Mouse (Mus musculus) MEL (cell line): ENCODE results near the gene Map3k3. TPM values are rescaled to one million over a fixed set of nuclear protein-coding genes. Genes with fewer than 3 reads are reported as not detected.

Experiments used
- DNase-seq: peaks from one replicate; pipeline ENCODE4 v3.0.0; 2011; ENCODE audit warnings: low read depth, low spot score
- H3K27ac ChIP-seq: 2 replicates; pipeline ENCODE4 v1.5.1; 2012; ENCODE audit warnings: low read depth, mild to moderate bottlenecking, control low read depth, low read length, moderate library complexity; ENCODE audit not compliant: control insufficient read depth
- H3K27me3 ChIP-seq, 2 experiments: fragments of 150-350 bp in 1 of 2; sonication (generic) in 1 of 2; 2 replicates each; pipeline ENCODE4 v1.6.1; 2012; ENCODE audit warnings: low read length in 2 of 2, mild to moderate bottlenecking in 2 of 2, improper control_type of control experiment in 1 of 2, moderate library complexity in 1 of 2; ENCODE audit not compliant: insufficient read depth in 2 of 2, control insufficient read depth in 1 of 2
- H3K36me3 ChIP-seq, 2 experiments: 2 replicates each; pipeline ENCODE4 v1.6.1; 2012 to 2014; ENCODE audit warnings: low read length in 2 of 2, improper control_type of control experiment in 1 of 2, inconsistent platforms in 1 of 2, mild to moderate bottlenecking in 1 of 2; ENCODE audit not compliant: insufficient read depth in 2 of 2, control insufficient read depth in 1 of 2
- H3K4me1 ChIP-seq, 2 experiments: fragments of 150-350 bp in 1 of 2; sonication (generic) in 1 of 2; 2 replicates each; pipeline ENCODE4 v1.6.1; 2012; ENCODE audit warnings: low read length in 2 of 2, improper control_type of control experiment in 1 of 2, mild to moderate bottlenecking in 1 of 2; ENCODE audit not compliant: insufficient read depth in 2 of 2, control insufficient read depth in 1 of 2
- H3K4me3 ChIP-seq, 2 experiments: fragments of 150-350 bp in 1 of 2; sonication (generic) in 1 of 2; 2 replicates each; pipeline ENCODE4 v1.5.1; 2012; ENCODE audit warnings: low read depth in 2 of 2, low read length in 2 of 2, mild to moderate bottlenecking in 2 of 2, moderate library complexity in 2 of 2, control low read depth in 1 of 2, improper control_type of control experiment in 1 of 2; ENCODE audit not compliant: control insufficient read depth in 1 of 2, insufficient read depth in 1 of 2
- H3K79me2 ChIP-seq: 2 replicates; pipeline ENCODE4 v1.6.1; 2012; ENCODE audit warnings: mild to moderate bottlenecking, low read length, moderate library complexity; ENCODE audit not compliant: control insufficient read depth, poor library complexity, insufficient read depth
- H3K9ac ChIP-seq: 2 replicates; pipeline ENCODE4 v1.6.1; 2012; ENCODE audit warnings: low read depth, mild to moderate bottlenecking, control low read depth, low read length, moderate library complexity; ENCODE audit not compliant: control insufficient read depth, poor library complexity, severe bottlenecking
- H3K9me3 ChIP-seq: fragments of 150-350 bp; sonication (generic); replicated peaks from 2 replicates; pipeline ENCODE4 v1.6.1; 2012; ENCODE audit warnings: mild to moderate bottlenecking, low read length, improper control_type of control experiment, moderate library complexity; ENCODE audit not compliant: insufficient read depth
- BHLHE40 ChIP-seq: IDR thresholded peaks from 2 replicates; pipeline ENCODE4 v1.6.1; 2012; ENCODE audit warnings: low read depth, mild to moderate bottlenecking, inconsistent platforms, low read length, improper control_type of control experiment, borderline replicate concordance
- CHD1 ChIP-seq: IDR thresholded peaks from 2 replicates; pipeline ENCODE4 v1.6.1; 2012; ENCODE audit warnings: low read depth, mild to moderate bottlenecking, inconsistent platforms, low read length, improper control_type of control experiment
- CHD2 ChIP-seq: IDR thresholded peaks from 2 replicates; pipeline ENCODE4 v1.6.1; 2011; ENCODE audit warnings: low read length, improper control_type of control experiment
- ELF1 ChIP-seq: IDR thresholded peaks from 2 replicates; pipeline ENCODE4 v1.6.1; 2014; ENCODE audit warnings: low read depth, mild to moderate bottlenecking, inconsistent platforms, low read length, improper control_type of control experiment, moderate library complexity
- GATA1 ChIP-seq: IDR thresholded peaks from 2 replicates; pipeline ENCODE4 v1.6.1; 2011; ENCODE audit warnings: low read depth, low read length, improper control_type of control experiment
- JUND ChIP-seq: IDR thresholded peaks from 2 replicates; pipeline ENCODE4 v1.6.1; 2011; ENCODE audit warnings: low read depth, mild to moderate bottlenecking, improper control_type of control experiment, low read length
- MAZ ChIP-seq: IDR thresholded peaks from 2 replicates; pipeline ENCODE4 v1.6.1; 2012; ENCODE audit warnings: low read depth, mild to moderate bottlenecking, inconsistent platforms, low read length, improper control_type of control experiment
- MXI1 ChIP-seq: IDR thresholded peaks from 2 replicates; pipeline ENCODE4 v1.6.1; 2011; ENCODE audit warnings: mild to moderate bottlenecking, low read depth, low read length, improper control_type of control experiment
- MYC ChIP-seq: IDR thresholded peaks from 2 replicates; pipeline ENCODE4 v1.6.1; 2011; ENCODE audit warnings: low read depth, mild to moderate bottlenecking, low read length, improper control_type of control experiment, moderate library complexity
- NELFE ChIP-seq: IDR thresholded peaks from 2 replicates; pipeline ENCODE4 v1.6.1; 2011; ENCODE audit warnings: low read depth, low read length, improper control_type of control experiment
- NRF1 ChIP-seq: IDR thresholded peaks from 2 replicates; pipeline ENCODE4 v1.6.1; 2014; ENCODE audit warnings: low read depth, mild to moderate bottlenecking, inconsistent platforms, low read length, improper control_type of control experiment, moderate library complexity; ENCODE audit not compliant: poor library complexity, insufficient read depth, severe bottlenecking
- POLR2AphosphoS5 ChIP-seq: IDR thresholded peaks from 2 replicates; pipeline ENCODE4 v1.6.1; 2012; ENCODE audit warnings: low read depth, borderline replicate concordance, mild to moderate bottlenecking, inconsistent platforms, low read length, moderate library complexity, mixed read lengths
- RAD21 ChIP-seq: IDR thresholded peaks from 2 replicates; pipeline ENCODE4 v1.6.1; 2011; ENCODE audit warnings: mild to moderate bottlenecking, low read depth, low read length, improper control_type of control experiment
- RCOR1 ChIP-seq: IDR thresholded peaks from 2 replicates; pipeline ENCODE4 v1.6.1; 2012; ENCODE audit warnings: low read depth, mild to moderate bottlenecking, inconsistent platforms, low read length, improper control_type of control experiment
- SIN3A ChIP-seq: IDR thresholded peaks from 2 replicates; pipeline ENCODE4 v1.6.1; 2012; ENCODE audit warnings: low read length, improper control_type of control experiment, inconsistent platforms
- TAL1 ChIP-seq: IDR thresholded peaks from 2 replicates; pipeline ENCODE4 v1.6.1; 2012; ENCODE audit warnings: mild to moderate bottlenecking, inconsistent platforms, low read length, moderate library complexity, mixed read lengths
- UBTF ChIP-seq: IDR thresholded peaks from 2 replicates; pipeline ENCODE4 v1.6.1; 2012; ENCODE audit warnings: low read depth, mild to moderate bottlenecking, inconsistent platforms, low read length, improper control_type of control experiment, moderate library complexity, borderline replicate concordance; ENCODE audit not compliant: insufficient read depth
- USF1 ChIP-seq: IDR thresholded peaks from 2 replicates; pipeline ENCODE4 v1.6.1; 2014; ENCODE audit warnings: low read depth, mild to moderate bottlenecking, inconsistent platforms, low read length, improper control_type of control experiment, moderate library complexity
- ZKSCAN1 ChIP-seq: IDR thresholded peaks from 2 replicates; pipeline ENCODE4 v1.6.1; 2012; ENCODE audit warnings: low read depth, mild to moderate bottlenecking, inconsistent platforms, low read length, improper control_type of control experiment, moderate library complexity
- ZNF384 ChIP-seq: IDR thresholded peaks from 2 replicates; pipeline ENCODE4 v1.6.1; 2012; ENCODE audit warnings: low read depth, mild to moderate bottlenecking, inconsistent platforms, low read length, improper control_type of control experiment
- polyA plus RNA-seq, 2 experiments: library from polyadenylated mRNA; stranded (reverse) in 1 of 2; unstranded in 1 of 2; fragments of >175 nt in 1 of 2; fragments of >200 nt in 1 of 2; gene quantifications; 2 replicates each; pipeline versions ENCODE4 v1.2.1 to v1.2.4; 2012; ENCODE audit warnings: low replicate concordance in 2 of 2, low read depth in 1 of 2; ENCODE audit not compliant: insufficient read length in 2 of 2, insufficient read depth in 1 of 2, missing spikeins in 1 of 2
- total RNA-seq: library from RNA; depleted of rRNA; stranded (reverse); fragments of 300-350 nt; gene quantifications from 2 replicates; pipeline ENCODE4 v1.2.3, GENCODE M21; 2012

Map3k3 gene
- total and polyA plus RNA-seq, 3 experiments, result 10.5 to 14.3 TPM; not detected in 1

DNA sequence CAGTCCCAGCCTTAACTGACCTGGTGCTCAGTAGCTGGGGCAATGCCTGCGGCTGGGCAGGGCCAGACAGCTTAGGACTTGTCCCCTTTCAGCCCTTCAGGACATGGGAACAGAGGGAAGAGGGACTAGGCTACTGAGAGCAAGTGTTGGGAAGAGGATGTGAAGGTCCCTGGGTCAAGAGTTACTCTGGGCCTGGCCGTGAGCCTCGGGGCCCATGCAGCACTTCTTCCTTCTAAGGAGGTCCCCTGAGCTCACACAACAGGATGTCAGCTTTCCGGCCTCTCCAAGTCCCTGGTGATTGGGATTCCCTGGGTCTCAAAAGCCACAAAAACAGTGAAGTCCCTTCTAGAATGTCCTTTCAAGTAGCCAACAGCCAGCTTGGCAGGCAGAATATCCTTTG lies 79.1 kb downstream of the Map3k3 start:
- no peak overlapping the region for H3K27ac ChIP-seq
- TF ChIP-seq CHD2 (no peak), GATA1 (no peak), POLR2AphosphoS5 (no peak), RCOR1 (no peak), MAZ (no peak), UBTF (no peak), ZKSCAN1 (no peak), ELF1 (no peak), MXI1 (no peak)
- TF ChIP-seq, all 39 proteins: peak for 0
- H3K27me3 ChIP-seq, result no peaks in the 10 kb centered on the region
- H3K9me3 ChIP-seq, result no peaks in the 10 kb centered on the region
- DNase-seq, result no peak
- no peak overlapping the region for H3K9ac ChIP-seq
- H3K36me3 ChIP-seq, result peaks cover 0 to 2% of the 10 kb centered on the region in 2 experiments; a peak in 1 of 4 replicates
- peaks cover 12% of the 10 kb centered on the region for H3K79me2 ChIP-seq
- H3K4me1 ChIP-seq, result peaks cover 0 to 11% of the 10 kb centered on the region in 2 experiments; a peak in 2 of 4 replicates
- H3K4me3 ChIP-seq, result no peak overlapping the region

DNA sequence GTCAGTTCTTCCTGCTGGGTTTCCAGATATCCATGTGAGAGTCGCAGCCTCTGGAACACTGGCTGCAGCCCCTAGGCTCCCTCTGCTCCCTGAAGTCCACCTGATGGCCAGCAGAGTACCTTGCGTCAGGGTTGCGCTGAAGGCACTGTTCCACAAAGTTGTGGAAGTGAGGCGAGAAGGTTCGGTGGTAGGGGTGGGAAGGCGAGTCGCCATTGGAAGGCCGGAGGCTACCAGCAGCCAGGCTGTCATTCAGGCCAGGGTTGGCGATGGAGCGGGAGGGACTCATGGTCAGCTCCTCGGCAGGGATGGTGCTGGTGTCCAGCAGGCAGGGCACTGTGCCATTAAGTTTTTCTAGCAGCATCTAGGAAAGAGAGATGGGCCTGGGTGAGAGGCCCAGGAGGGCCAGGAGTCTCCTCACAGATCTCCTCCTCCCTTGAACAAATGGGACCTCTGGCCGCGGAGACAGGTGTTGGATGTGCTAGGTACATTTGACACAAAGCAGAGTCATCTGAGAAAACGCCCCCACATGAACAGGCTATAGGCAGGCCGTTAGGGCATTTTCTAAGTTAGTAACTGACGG lies 80.3 kb downstream of the Map3k3 start:
- Histone ChIP-seq H3K36me3 (no peaks in the 10 kb centered on the region; a peak in 1 of 4 replicates), H3K27me3 (no peaks in the 10 kb centered on the region), H3K79me2 (peaks cover 4% of the 10 kb centered on the region; the same call in 1 of the 2 replicates), H3K4me3 (no peak overlapping the region), H3K9ac (no peak overlapping the region), H3K27ac (no peak overlapping the region), H3K9me3 (no peaks in the 10 kb centered on the region), H3K4me1 (peaks cover 0 to 5% of the 10 kb centered on the region in 2 experiments; a peak in 2 of 4 replicates)
- no peak for TF ChIP-seq NRF1
- no peak for TF ChIP-seq BHLHE40
- no peak for TF ChIP-seq RAD21
- no peak for TF ChIP-seq SIN3A
- no peak for DNase-seq

DNA sequence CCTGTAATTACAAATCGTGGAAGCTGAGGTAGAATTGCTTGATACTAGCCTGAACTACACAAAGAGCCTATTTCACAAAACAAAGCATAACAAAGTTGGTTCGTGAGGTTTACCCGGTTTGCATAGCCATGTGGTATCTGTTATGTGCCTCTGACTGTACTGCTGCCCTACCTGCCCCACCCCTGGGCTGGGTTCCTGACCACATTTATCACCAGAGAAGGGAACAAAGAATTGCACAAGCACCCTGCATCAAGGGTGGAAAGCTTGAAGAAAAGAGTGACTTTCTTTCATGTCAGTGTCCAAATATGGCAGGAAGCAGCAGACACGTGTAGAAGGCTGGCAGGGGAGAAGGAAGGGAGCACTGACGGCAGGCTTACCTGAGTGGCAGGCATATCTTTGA lies 83.0 kb downstream of the Map3k3 start:
- Histone ChIP-seq H3K9ac (no peak overlapping the region), H3K27ac (no peak overlapping the region), H3K79me2 (no peaks in the 10 kb centered on the region), H3K4me1 (peaks cover 1 to 2% of the 10 kb centered on the region in 2 experiments; a peak in 3 of 4 replicates), H3K27me3 (no peaks in the 10 kb centered on the region), H3K36me3 (peaks cover 0 to under 1% of the 10 kb centered on the region in 2 experiments; a peak in 2 of 4 replicates), H3K9me3 (no peaks in the 10 kb centered on the region), H3K4me3 (no peak overlapping the region)
- TF ChIP-seq TAL1 (no peak), ZNF384 (no peak), CHD1 (no peak), USF1 (no peak), RAD21 (no peak), NELFE (no peak), JUND (no peak), MYC (no peak)
- DNase-seq, result no peak
